Mouse (Mus musculus) midbrain, embryonic 15.5 days (tissue): ENCODE results near the gene Lipe. TPM values are rescaled to one million over a fixed set of nuclear protein-coding genes. Genes with fewer than 3 reads are reported as not detected.

Experiments
- ATAC-seq: fragments of 200-750 bp; cut with Nextera tagmentation; replicated peaks from 2 replicates; pipeline ENCODE4 v1.8.0; 2017; ENCODE audit warnings: moderate TSS enrichment
- H3K27ac ChIP-seq: fragments of 300-500 bp; sonication (generic); 2 replicates; pipeline ENCODE4 v1.5.1; 2015; ENCODE audit warnings: mild to moderate bottlenecking, inconsistent platforms
- H3K27me3 ChIP-seq: fragments of 300-500 bp; sonication (generic); replicated peaks from 2 replicates; pipeline ENCODE4 v1.6.1; 2015; ENCODE audit warnings: inconsistent platforms
- H3K36me3 ChIP-seq: fragments of 300-500 bp; sonication (generic); replicated peaks from 2 replicates; pipeline ENCODE4 v1.6.1; 2015; ENCODE audit warnings: inconsistent platforms
- H3K4me1 ChIP-seq: fragments of 300-500 bp; sonication (generic); 2 replicates; pipeline ENCODE4 v1.6.1; 2015; ENCODE audit warnings: inconsistent platforms
- H3K4me2 ChIP-seq: fragments of 300-500 bp; sonication (generic); 2 replicates; pipeline ENCODE4 v1.6.1; 2015; ENCODE audit warnings: inconsistent platforms, mild to moderate bottlenecking, moderate library complexity
- H3K4me3 ChIP-seq: fragments of 300-500 bp; sonication (generic); 2 replicates; pipeline ENCODE4 v1.5.1; 2015; ENCODE audit warnings: mild to moderate bottlenecking, inconsistent platforms
- H3K9ac ChIP-seq: fragments of 300-500 bp; sonication (generic); 2 replicates; pipeline ENCODE4 v1.6.1; 2015; ENCODE audit warnings: mild to moderate bottlenecking, inconsistent platforms
- H3K9me3 ChIP-seq: fragments of 300-500 bp; sonication (generic); 2 replicates; pipeline ENCODE4 v1.6.1; 2016; ENCODE audit warnings: inconsistent platforms
- WGBS: fragments of 180-500 bp; shearing (Covaris S2); methylation state at CpG from one replicate; pipeline ENCODE4 v1.1.7; 2015; ENCODE audit warnings: mixed read lengths; 5-methylcytosine and 5-hydroxymethylcytosine counted together
- polyA plus RNA-seq: library from polyadenylated mRNA; unstranded; fragments of >200 nt; fragmentation: Nextera tagmentation; extraction: Ambion mirVana; gene quantifications from 2 replicates; pipeline ENCODE4 v1.2.1, GENCODE M21; 2015

The Lipe gene
- 10.5 and 12.7 TPM in 2 replicates for polyA plus RNA-seq

DNA sequence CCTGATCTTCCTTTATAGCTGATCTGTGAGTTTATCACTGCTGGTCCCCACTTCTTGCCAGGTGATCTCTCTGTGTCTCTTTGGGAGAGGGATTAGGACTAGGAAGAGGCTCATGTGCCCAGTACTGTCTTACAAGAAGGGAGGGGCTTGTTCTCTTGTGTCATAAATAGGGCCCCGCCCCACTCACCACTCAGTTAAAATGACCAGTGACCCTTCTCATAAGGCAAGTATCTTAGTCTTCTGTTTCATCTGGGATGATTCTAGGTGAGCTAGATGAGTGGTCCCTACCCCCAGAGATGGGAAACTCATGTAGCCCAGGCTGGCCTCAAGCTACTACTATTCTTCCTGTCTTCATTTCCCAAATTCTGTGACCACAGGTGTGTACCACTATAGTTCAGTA is at the start of gene Lipe:
Gene Lipe (minus strand): TSS at position 101 of the 400 bp plus-strand sequence.
- 100% methylated on average over 1 of the region's 1 CpGs for WGBS
- ATAC-seq = no peak
- no peak within 1 kb of the TSS for H3K4me2 ChIP-seq
- no peaks in the 10 kb centered on the region for H3K27me3 ChIP-seq
- H3K27ac ChIP-seq = no peak within 1 kb of the TSS
- peaks cover 21% of the 10 kb centered on the region for H3K4me1 ChIP-seq
- no peak within 1 kb of the TSS for H3K4me3 ChIP-seq
- H3K9ac ChIP-seq = no peak within 1 kb of the TSS
- no peaks in the 10 kb centered on the region for H3K36me3 ChIP-seq
- H3K9me3 ChIP-seq = no peaks in the 10 kb centered on the region

DNA sequence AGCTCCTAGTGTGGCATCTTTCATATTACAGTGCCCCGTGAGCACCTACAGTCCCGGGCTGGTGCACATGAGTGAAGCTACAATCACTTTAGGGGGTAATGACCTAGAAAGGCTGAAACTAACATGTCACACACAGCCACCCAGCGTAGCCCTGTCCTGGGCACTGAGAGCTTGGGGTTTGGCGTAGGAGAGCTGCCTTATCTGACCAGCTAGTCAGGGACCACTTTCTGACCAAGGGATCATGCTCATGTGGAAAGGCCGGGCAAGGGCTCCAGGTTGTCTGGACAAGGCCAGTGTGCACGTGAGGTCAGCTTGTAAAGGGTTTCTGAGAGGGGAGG is 42.3 kb upstream of the Lipe start:
- ATAC-seq = no peak
- H3K27me3 ChIP-seq = no peaks in the 10 kb centered on the region
- H3K4me2 ChIP-seq = no peak overlapping the region
- H3K9me3 ChIP-seq = no peaks in the 10 kb centered on the region
- no peaks in the 10 kb centered on the region for H3K36me3 ChIP-seq
- WGBS = 88% methylated on average over 6 of the region's 6 CpGs
- H3K4me1 ChIP-seq = no peaks in the 10 kb centered on the region
- H3K27ac ChIP-seq = no peak overlapping the region
- no peak overlapping the region for H3K4me3 ChIP-seq
- H3K9ac ChIP-seq = no peak overlapping the region

DNA sequence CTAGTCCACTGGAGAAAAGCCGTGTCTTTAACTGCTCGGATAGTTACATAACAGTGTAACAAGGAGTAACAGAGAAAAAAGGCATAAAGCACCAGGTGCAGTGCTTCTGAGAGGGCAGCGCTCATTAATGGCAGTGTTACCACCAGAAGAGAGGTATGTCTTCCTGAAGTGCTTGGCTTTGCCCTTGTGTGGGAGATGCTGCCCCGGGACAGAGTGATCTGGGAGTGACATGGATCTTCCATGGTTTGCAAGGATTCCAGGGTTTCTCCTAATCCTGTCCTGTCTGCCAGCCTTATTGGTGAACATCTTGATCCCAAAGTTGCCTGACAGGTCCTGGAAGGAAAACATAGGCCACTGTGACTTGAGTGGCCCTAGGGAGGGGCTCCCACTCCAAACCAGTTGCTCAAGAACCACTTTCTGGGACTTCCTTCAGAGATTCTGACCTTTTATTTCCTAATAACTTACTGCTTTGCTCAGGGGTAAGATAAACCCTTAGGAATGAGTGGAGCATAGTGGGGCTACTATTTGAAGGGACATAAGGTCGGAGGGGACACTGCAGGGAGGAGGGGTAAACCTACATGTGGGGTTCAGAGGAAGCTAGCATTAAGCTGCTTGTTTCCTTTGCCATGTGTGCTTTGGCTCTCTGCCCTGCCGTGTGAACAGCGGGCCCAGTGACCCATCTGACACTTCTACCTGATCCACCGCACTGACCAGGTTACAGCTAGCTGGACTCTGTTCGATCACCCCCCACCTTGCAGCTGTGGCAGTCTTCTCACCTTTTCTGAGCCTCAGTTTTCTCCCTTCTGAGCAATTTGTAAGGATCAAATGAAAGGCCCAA is 41.7 kb upstream of the Lipe start:
- no peaks in the 10 kb centered on the region for H3K27me3 ChIP-seq
- no peaks in the 10 kb centered on the region for H3K9me3 ChIP-seq
- 87% methylated on average over 9 of the region's 9 CpGs for WGBS
- H3K36me3 ChIP-seq = no peaks in the 10 kb centered on the region
- no peak overlapping the region for H3K4me2 ChIP-seq
- H3K4me3 ChIP-seq = no peak overlapping the region
- H3K4me1 ChIP-seq = no peaks in the 10 kb centered on the region
- ATAC-seq = no peak
- no peak overlapping the region for H3K9ac ChIP-seq
- H3K27ac ChIP-seq = no peak overlapping the region

DNA sequence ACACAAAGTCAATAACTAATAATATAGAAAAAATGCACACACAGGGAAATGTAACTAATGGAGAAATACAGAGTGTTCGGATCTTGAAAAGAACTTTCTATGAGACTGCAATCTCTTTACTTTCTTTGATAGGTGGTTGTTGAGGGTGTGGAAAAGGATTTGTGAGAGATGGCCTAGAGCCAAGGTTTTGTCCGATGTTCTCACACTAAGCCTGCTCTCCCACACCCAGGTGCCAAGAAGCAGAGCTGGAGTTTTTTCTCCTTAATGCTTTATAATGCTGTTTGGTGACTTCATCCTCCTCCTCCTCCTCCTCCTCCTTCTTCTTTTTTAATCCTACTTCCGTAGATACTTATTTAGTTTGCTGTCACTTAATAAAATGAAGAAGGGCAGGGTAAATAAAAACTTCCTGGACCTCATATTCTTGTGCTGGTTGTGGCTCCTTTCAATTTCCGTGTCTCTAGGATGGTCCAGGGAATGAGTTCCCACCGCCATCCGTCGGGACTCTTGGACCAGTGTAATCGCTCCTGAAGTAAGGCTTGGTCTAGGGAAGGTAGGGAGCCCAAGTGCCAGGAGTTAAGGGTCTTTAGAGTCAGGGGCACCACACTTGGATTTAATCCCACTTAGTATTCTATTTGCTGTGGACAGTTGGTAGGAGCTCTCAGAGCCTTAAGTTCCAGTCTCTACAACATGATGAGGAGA is 40.8 kb upstream of the Lipe start:
- Histone ChIP-seq H3K9ac (no peak overlapping the region), H3K4me1 (no peaks in the 10 kb centered on the region), H3K27me3 (no peaks in the 10 kb centered on the region), H3K36me3 (no peaks in the 10 kb centered on the region), H3K27ac (no peak overlapping the region), H3K9me3 (no peaks in the 10 kb centered on the region), H3K4me3 (no peak overlapping the region), H3K4me2 (no peak overlapping the region)
- ATAC-seq = no peak
- 83% methylated on average over 8 of the region's 8 CpGs for WGBS

DNA sequence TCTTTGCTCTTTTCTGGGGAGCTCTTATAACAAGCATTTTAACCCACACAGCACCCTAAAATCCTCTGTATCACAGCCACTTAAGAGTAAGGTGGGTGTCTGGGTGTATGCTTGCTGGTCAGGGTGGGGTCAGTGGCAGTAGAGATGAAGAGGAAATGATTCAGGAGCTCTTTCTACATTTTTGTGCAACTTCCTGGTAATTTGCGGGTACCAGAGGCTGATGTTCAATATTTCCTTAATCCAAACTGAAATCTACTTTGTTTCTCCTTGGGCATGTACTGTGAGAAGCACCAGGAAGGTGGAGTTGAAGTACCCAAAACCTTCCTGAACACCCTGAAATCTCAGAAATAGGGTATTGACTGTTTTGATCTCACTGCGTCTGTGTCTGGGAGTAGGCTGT is 38.2 kb upstream of the Lipe start:
- H3K36me3 ChIP-seq = no peaks in the 10 kb centered on the region
- 84% methylated on average over 2 of the region's 2 CpGs for WGBS
- H3K4me2 ChIP-seq = no peak overlapping the region
- H3K9me3 ChIP-seq = no peaks in the 10 kb centered on the region
- H3K9ac ChIP-seq = no peak overlapping the region
- H3K4me1 ChIP-seq = no peaks in the 10 kb centered on the region
- H3K4me3 ChIP-seq = no peak overlapping the region
- no peak overlapping the region for H3K27ac ChIP-seq
- ATAC-seq = no peak
- H3K27me3 ChIP-seq = no peaks in the 10 kb centered on the region

DNA sequence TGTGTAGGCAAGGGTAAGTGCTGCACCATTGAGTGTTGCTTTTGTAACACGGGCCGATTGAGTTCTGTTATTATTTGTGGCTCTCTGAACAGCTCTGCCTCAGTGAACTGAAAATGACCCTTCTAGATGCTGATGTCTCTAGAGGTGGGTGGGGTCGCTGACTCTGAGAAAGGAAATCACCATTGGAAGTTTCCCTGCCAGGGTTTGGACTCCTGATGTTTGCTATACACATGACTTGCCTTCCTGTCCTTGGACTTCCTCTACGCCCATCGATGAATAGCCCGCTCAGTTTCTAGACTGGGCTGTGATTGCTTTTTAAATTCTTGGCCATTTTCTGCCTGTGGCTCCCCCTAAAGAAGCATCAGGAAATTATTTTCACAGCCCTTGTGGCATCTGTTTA is 37.7 kb upstream of the Lipe start:
- Histone ChIP-seq H3K4me2 (no peak overlapping the region), H3K9ac (no peak overlapping the region), H3K27ac (no peak overlapping the region), H3K4me1 (no peaks in the 10 kb centered on the region), H3K4me3 (no peak overlapping the region), H3K9me3 (no peaks in the 10 kb centered on the region), H3K27me3 (no peaks in the 10 kb centered on the region), H3K36me3 (no peaks in the 10 kb centered on the region)
- WGBS = 85% methylated on average over 6 of the region's 6 CpGs
- no peak for ATAC-seq

DNA sequence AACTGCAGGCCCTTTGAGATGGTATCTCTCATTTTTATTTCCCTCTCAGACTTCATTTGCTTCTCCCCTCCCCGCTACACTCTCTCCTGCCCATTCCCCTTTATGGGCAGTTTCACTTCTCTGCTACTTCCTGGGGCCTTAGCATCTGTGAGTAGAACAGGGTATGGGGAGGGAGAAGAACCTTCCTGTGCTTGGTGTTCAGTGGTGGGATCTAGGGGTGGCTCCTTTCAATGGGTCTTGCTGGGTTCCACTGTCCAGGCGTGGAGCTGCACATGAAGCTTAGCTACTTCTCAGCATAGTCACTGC is 37.0 kb upstream of the Lipe start:
- Histone ChIP-seq H3K36me3 (no peaks in the 10 kb centered on the region), H3K4me2 (no peak overlapping the region), H3K4me1 (no peaks in the 10 kb centered on the region), H3K4me3 (no peak overlapping the region), H3K9ac (no peak overlapping the region), H3K9me3 (no peaks in the 10 kb centered on the region), H3K27me3 (no peaks in the 10 kb centered on the region), H3K27ac (no peak overlapping the region)
- WGBS = 80% methylated on average over 2 of the region's 2 CpGs
- no peak for ATAC-seq

DNA sequence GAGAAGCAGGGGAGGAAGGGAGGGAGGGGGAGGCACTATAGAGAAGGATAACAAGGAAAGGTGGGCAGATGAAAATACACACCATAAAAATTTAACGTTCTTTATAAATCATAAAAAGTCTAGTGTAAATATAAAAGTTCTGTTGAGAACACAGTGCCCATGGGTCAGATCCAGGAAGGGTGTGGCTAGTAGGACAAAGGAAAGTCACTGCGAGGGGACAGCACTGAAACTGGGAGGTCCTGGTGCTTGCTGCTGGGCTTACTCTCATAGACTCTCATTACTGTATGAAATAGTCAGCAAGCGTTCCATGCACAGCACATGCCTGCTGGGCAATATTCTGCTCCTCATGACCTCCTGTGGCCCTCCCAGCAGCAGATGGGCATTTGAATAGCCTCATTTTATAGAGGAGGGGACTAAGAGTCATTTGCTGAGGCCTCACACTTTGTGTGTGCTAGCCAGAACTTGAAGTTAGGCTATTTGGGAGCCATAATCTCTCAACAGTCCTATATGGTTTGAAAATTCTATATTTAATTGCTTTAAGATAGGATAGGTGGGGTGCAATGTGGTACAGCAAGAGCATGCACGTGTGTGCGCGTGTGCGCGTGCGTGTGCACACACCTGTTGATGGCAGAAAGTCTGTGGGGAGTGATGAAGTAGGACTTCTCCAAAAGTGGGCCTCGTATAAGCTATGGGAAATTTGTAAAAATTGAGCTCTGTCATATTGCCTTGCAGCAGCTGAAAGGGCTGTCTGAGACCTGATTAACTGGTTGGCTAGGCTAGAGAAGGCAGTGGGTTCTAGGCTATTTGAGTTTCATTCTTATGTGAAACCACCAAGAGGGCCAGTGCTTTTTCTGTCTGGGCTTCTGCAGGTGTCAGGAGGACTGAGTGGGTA is 36.4 kb upstream of the Lipe start:
- H3K36me3 ChIP-seq = no peaks in the 10 kb centered on the region
- no peak overlapping the region for H3K27ac ChIP-seq
- no peak overlapping the region for H3K4me2 ChIP-seq
- H3K9me3 ChIP-seq = no peaks in the 10 kb centered on the region
- H3K27me3 ChIP-seq = no peaks in the 10 kb centered on the region
- WGBS = 87% methylated on average over 10 of the region's 10 CpGs
- ATAC-seq = no peak
- H3K4me1 ChIP-seq = no peaks in the 10 kb centered on the region
- H3K4me3 ChIP-seq = no peak overlapping the region
- H3K9ac ChIP-seq = no peak overlapping the region

DNA sequence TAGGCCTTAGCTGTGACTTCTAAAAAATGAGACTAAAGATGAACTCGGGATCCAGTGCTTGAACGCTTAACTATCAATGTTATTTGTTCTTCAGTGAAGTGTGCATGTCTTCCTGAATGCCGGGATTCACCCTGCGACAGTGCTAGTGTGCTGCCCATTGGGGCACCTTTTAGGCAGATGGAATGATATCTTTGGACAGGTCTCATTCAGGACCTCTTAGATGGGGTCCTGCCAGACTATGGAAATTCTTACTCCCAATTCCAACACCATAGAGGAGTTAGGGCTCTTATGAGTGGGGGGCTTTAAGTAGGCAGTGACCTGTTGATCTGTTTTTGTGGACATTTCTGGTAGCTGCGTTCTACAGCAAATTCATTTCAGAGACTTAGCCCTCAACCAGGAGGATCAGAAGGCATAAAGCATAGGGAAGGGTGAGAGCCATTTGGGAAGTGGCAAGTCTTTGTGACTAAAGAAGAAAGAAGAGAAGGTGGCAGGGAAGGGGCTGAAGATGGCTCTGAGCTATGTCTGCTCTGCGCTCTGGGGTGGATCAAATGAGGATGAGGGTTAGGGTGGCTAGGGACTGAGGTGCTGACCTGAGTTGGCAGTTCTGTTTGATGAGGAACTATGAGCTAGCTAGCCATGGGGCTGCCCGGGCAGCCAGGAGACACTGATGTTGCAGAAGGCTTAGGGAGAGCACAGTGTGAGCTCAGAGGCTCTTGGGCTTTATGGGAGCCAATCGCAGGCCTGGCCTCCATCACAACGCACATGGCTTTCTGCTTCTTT is 35.5 kb upstream of the Lipe start:
- no peaks in the 10 kb centered on the region for H3K9me3 ChIP-seq
- no peaks in the 10 kb centered on the region for H3K36me3 ChIP-seq
- H3K27ac ChIP-seq = no peak overlapping the region
- no peaks in the 10 kb centered on the region for H3K4me1 ChIP-seq
- H3K4me2 ChIP-seq = no peak overlapping the region
- H3K4me3 ChIP-seq = no peak overlapping the region
- no peak for ATAC-seq
- no peaks in the 10 kb centered on the region for H3K27me3 ChIP-seq
- H3K9ac ChIP-seq = no peak overlapping the region
- 90% methylated on average over 9 of the region's 9 CpGs for WGBS

DNA sequence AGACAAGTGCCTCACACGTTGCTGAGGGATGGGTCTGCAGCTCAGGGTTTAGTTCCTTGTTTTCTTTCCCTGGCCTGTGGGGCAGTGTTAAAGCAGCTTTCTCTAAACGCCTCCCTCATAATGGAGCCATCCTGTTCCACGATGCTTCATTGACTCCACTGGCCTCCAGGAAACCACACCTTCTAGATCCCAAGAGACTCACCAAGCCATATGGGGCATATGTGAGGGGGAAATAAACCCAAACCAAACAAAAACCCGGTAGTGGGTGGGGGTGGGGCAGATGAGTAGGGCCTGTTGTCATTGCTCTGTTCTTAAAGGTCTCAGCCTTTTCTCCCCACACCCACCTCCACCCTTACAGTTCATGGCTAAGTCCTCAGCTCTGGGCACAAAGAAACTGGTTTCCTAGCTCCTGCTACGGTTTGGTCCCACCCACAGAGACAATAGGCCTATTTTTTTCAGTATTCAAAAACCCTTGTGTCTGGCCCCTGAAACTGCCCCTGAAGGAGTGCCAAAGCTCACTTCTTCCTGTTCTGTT is 34.6 kb upstream of the Lipe start:
- H3K4me2 ChIP-seq = no peak overlapping the region
- no peak overlapping the region for H3K9ac ChIP-seq
- no peak for ATAC-seq
- no peaks in the 10 kb centered on the region for H3K4me1 ChIP-seq
- 13% methylated on average over 5 of the region's 5 CpGs for WGBS
- no peak overlapping the region for H3K27ac ChIP-seq
- H3K36me3 ChIP-seq = no peaks in the 10 kb centered on the region
- H3K4me3 ChIP-seq = no peak overlapping the region
- no peaks in the 10 kb centered on the region for H3K9me3 ChIP-seq
- no peaks in the 10 kb centered on the region for H3K27me3 ChIP-seq

DNA sequence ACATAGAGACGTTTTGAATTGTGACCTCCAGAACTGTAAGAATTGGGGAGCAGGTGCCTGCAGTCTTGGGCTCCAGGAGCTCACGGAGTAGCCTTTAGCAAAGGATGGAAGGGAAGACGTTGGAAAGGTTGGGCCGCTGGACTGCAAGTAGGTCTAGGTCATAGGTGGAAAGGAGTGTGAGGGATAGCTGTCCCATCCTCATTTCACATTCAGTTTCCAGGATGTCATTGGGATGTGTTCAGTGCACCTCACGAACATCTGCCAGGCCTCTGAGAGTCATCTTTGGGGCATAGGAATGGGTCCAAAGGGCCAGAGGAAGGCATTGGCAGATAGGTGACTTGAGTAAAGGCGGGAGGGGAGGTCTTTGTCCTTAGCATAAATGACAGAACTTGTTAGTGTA is 33.9 kb upstream of the Lipe start:
- no peak overlapping the region for H3K4me3 ChIP-seq
- H3K9me3 ChIP-seq = no peaks in the 10 kb centered on the region
- H3K4me2 ChIP-seq = no peak overlapping the region
- H3K4me1 ChIP-seq = no peaks in the 10 kb centered on the region
- H3K36me3 ChIP-seq = no peaks in the 10 kb centered on the region
- ATAC-seq = no peak
- 91% methylated on average over 6 of the region's 6 CpGs for WGBS
- no peaks in the 10 kb centered on the region for H3K27me3 ChIP-seq
- H3K9ac ChIP-seq = no peak overlapping the region
- no peak overlapping the region for H3K27ac ChIP-seq
